Mouse (Mus musculus): ENCODE data around the gene 9130409I23Rik.
"Not testable (repeated sequence)": the region's sequence is repeated elsewhere in the genome, so short reads cannot be mapped to it uniquely, and the experiment has no call there.

The 9130409I23Rik gene

GRCm38 (mm10) chr1:181035015-181035778 is 15.8 kb upstream of the 9130409I23Rik start:
- not testable (repeated sequence) for DNase-seq (ENCODE audit: low spot score)

DNA sequence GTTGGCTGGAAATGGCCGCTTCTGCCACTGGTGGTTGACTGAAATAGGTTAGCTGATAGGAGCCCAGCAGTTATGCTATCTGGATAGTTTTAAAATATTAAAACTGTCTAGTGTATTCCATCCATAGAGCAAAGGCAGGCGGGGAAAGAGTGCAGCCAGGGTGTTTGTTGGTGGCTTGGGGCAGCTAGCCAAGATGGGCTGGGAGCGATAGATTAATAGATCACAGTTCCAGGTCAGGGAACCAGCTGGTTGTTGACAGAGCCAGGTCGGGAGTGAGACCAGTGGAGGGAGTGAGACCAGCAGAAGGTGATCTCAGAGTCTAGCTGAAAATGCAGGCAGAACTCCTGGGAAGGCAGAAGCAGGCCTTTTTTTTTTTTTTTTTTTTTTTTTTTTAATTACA is 13.4 kb upstream of the 9130409I23Rik start:
- DNase-seq (ENCODE audit: low spot score): no peak

GRCm38 (mm10) chr1:181039652-181040051 is 11.4 kb upstream of the 9130409I23Rik start:
- DNase-seq (ENCODE audit: low spot score): peak; percentile 79

DNA sequence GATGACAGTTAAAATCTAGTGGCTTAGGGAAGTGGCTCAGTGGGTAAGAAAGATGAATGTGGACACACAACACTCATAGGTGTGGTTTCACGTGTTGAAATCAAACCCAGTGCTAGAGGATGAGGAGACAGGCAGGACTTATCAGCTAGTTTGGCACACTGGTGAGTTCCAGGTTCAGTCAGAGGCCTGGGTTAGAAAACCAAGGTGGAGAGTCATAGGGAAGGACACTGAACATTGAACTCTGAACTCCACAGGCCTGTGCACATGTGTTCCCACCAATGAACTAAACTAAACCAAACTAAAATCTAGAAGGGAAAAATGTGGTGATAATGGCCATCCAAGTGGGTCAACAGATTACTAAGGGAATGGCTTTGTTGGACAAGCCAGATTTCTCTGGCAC is 3.5 kb upstream of the 9130409I23Rik start:
- no peak for DNase-seq (ENCODE audit: low spot score)

GRCm38 (mm10) chr1:181049328-181049842 is 1.7 kb upstream of the 9130409I23Rik start:
- DNase-seq (ENCODE audit: low spot score): no peak

GRCm38 (mm10) chr1:181052898-181053297 is 1.9 kb downstream of the 9130409I23Rik start:
- no peak for DNase-seq (ENCODE audit: low spot score)

DNA sequence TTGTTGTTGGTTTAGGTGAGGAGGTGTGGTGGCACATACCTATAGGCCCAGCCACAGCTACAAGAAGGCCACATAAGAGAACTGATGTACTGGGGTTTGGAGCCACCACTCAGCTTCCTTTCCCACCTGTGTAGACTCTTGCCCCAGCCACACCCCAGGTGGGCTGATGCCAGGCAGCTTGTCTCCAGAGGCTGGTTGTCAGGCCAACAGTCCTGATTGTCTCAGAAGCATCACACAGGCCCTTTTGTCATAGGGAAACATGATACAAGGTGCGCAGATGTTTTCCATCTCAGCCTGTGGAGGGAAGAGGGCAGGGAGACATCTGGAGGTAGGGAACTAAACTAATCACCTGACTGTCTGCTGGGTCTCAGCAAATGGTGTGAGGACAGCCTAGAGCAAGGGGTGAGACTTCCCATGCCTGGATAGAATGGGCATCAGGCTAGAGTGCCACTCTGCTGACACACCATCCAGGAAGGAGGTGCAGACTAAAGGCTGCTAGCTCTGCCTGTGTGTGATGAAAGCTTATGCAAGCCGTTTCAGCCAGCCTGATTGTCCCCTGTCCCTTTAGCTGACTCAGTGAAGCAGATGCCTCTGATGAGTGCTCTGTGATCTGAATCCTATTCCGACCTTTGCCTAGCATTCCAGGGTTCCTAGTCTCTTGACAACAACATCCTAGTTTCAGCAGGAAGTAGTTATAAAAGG is 10.9 kb downstream of the 9130409I23Rik start:
- no peak for DNase-seq (ENCODE audit: low spot score)

DNA sequence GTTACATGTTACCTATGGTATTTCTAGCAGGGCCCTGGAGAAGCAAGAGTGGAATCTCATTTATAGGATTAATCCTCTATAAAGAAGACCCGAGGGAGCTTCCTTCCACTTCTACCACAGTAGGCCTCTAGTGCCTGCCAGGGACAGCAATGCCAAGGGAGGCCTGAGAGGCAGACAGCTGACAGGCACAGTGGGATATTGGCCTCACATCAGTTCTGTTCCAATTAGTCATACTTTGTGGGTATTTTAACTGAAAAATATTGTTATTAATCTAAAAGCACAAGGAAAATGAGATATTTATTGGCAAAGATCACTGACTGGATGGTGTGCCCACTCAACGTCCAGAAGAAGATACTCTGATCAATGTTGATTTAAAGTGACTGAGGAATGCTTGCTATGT is 13.0 kb downstream of the 9130409I23Rik start:
- DNase-seq (ENCODE audit: low spot score): no peak

GRCm38 (mm10) chr1:181064648-181065047 is 13.6 kb downstream of the 9130409I23Rik start:
- DNase-seq (ENCODE audit: low spot score): no peak

DNA sequence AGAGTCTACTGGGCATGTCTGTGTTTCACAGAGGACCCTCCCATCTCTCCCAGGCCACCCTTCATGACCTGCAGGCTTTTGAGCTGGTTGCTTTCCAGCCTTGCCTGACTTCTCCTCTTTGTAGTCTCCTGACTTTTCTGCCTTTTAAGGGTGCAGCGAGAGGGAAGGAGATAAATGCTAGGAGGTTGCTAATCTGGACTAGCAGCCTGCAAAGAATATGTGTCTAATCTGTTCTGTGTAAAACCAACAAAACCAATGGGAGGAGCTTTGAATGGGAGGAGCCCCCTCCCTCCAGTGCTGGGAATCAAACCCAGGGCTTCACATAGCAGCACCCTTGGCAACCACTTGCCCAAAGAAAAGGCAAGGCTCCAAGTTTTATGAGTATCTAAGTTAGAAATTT is 17.3 kb downstream of the 9130409I23Rik start:
- no peak for DNase-seq (ENCODE audit: low spot score)

- DNase-seq (ENCODE audit: low spot score): no peak
Measured at GRCm38 (mm10) chr1:181069671-181070070, 18.6 kb downstream of the 9130409I23Rik start.

- no peak for DNase-seq (ENCODE audit: low spot score)
Measured at GRCm38 (mm10) chr1:181073075-181073474, 22.0 kb downstream of the 9130409I23Rik start.

DNA sequence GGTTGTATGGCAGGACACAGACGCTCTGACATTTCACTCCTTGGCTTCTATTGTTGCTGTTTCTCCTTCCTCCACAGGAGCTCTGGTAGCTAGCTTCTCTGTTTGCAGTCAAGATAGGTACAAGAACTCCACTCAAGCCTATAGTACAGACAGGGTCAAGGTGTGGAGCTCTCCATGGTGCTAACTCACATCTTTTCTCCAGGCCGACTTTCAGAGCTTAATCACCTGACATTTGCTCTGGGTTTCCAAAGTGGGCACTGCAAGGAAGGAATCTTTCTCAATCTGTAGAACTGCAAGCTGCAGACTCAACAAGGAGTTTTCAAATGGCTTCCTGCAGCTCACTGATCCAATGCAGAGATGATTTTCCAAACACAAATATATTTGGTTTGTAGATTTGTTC is 33.0 kb downstream of the 9130409I23Rik start:
- peak; percentile 28 for DNase-seq (ENCODE audit: low spot score)

- no peak for DNase-seq (ENCODE audit: low spot score)
Measured at GRCm38 (mm10) chr1:181090048-181090447, 39.0 kb downstream of the 9130409I23Rik start.
